Mouse (Mus musculus): ENCODE measurements around the gene Ppil4.

DNA sequence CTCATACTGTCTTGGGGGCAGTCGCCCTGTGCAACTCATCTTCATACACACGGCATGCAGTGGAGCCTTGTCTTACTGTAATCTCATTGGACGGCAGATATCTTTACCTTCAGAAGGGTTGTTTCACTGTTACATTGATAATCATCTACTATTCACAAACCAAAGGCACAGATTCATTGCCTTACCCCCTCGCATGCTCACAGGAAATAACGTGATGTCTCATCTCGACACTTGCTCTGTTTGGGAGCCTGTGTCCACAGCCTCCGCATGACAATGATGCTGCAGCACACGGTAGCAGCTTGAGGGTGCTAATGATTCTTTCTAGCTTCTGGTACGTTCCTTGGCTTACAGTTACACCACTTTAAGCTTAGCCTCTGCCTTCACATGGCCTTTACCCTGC is 33.4 kb downstream of the Ppil4 start:
- TF ChIP-seq CTCF (IDR thresholded peaks at IDR 0.05; ENCODE audit: borderline replicate concordance, control insufficient read depth, extremely low read depth, insufficient read depth, low read length, poor library complexity) = no peak
- TF ChIP-seq POLR2A (IDR thresholded peaks at IDR 0.05; ENCODE audit: control insufficient read depth, extremely low read depth, insufficient read depth, low read length, poor library complexity) = no peak
